Mouse (Mus musculus) midbrain, embryonic 11.5 days (tissue): ENCODE measurements around the gene Gm11060. TPM values are rescaled to one million over a fixed set of nuclear protein-coding genes. Genes with fewer than 3 reads are reported as not detected.

ENCODE experiments used
- polyA plus RNA-seq: library from polyadenylated mRNA; unstranded; fragments of >200 nt; fragmentation: Nextera tagmentation; extraction: Ambion mirVana; gene quantifications from 2 replicates; pipeline ENCODE4 v1.2.1, GENCODE M21; 2014

The Gm11060 gene
- polyA plus RNA-seq, 1 experiment from 2014 or later, result not detected

Other genes starting within 250 kb of the Gm11060 start
- gene Prrg4, start 242.1 kb upstream of the Gm11060 start, polyA plus RNA-seq, result 0.22 and 0.37 TPM in 2 replicates
- 6.2 and 10.3 TPM in 2 replicates for gene Ccdc73, start 224.2 kb upstream of the Gm11060 start, polyA plus RNA-seq
- 291 and 301 TPM in 2 replicates for gene Eif3m, start 74.9 kb upstream of the Gm11060 start, polyA plus RNA-seq
- gene Wt1, start 34.5 kb downstream of the Gm11060 start, polyA plus RNA-seq, result 0.08 TPM in 2 replicates
- gene Them7, start 132.3 kb downstream of the Gm11060 start, polyA plus RNA-seq, result 0.16 and 0.17 TPM in 2 replicates